Mouse (Mus musculus) megakaryocyte, embryonic 14.5 days (primary cell): ENCODE results near the gene Ndufa8. TPM values are rescaled to one million over a fixed set of nuclear protein-coding genes. Genes with fewer than 3 reads are reported as not detected.

Source experiments
- H3K27me3 ChIP-seq: replicated peaks from 2 replicates; pipeline ENCODE3; 2012; ENCODE audit warnings: inconsistent platforms
- H3K36me3 ChIP-seq: replicated peaks from 2 replicates; pipeline ENCODE3; 2012; ENCODE audit warnings: low read length, inconsistent platforms, mixed read lengths
- H3K4me1 ChIP-seq: 2 replicates; pipeline ENCODE4 v1.6.1; 2012; ENCODE audit warnings: inconsistent platforms
- H3K4me3 ChIP-seq: replicated peaks from 2 replicates; pipeline ENCODE3; 2012; ENCODE audit warnings: moderate library complexity, mild to moderate bottlenecking, inconsistent platforms
- H3K9me3 ChIP-seq: 2 replicates; pipeline ENCODE4 v1.6.1; 2012; ENCODE audit warnings: inconsistent platforms
- FLI1 ChIP-seq: IDR thresholded peaks from 2 replicates; pipeline ENCODE4 v1.6.1; 2012; ENCODE audit warnings: low read length, inconsistent platforms, mixed read lengths
- GATA1 ChIP-seq: IDR thresholded peaks from 3 replicates; pipeline ENCODE4 v1.6.1; 2012; ENCODE audit warnings: mixed read lengths, low read length, inconsistent platforms, borderline replicate concordance
- polyA plus RNA-seq: library from polyadenylated mRNA; stranded (reverse); fragments of >175 nt; gene quantifications from 2 replicates; pipeline ENCODE4 v1.2.3, GENCODE M21; 2012; ENCODE audit warnings: low replicate concordance; ENCODE audit not compliant: insufficient read depth

Ndufa8 gene
- 30.0 and 76.6 TPM in 2 replicates for polyA plus RNA-seq

GRCm38 (mm10) chr2:36048748-36049566, at the start of gene Ndufa8, which contains the start of gene Morn5:
Ndufa8 (minus strand) TSS chr2:36049406.
Morn5 (plus strand) TSS chr2:36049458.
- Histone ChIP-seq H3K9me3 (no peaks in the 10 kb centered on the region), H3K4me3 (peak within 1 kb of the TSS; percentile 95), H3K4me1 (peaks cover 34% of the 10 kb centered on the region), H3K27me3 (peaks cover 20% of the 10 kb centered on the region), H3K36me3 (peaks cover 30% of the 10 kb centered on the region)
- TF ChIP-seq GATA1 (no peak), FLI1 (no peak)

DNA sequence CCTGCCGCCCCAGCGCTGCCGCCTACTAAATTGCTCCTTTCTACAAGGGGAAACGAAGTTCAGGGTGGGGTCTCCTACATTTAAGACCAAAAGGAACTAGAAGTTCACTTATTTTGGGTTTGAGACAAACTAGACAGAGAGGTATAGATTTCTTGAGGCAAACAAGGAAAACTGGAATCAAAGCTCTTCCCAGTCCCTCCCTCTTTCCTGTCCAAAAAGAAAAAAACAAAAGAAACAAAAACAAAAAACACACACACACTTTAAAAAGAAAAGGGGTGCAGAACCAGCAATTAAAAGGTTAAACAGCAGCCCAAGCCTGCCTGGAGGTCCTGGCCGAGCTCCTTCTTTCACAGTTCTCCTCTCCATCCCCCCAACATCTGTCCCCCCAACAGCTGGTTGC, 48.8 kb upstream of the Ndufa8 start:
- Histone ChIP-seq H3K27me3 (peaks cover 100% of the 10 kb centered on the region), H3K9me3 (no peaks in the 10 kb centered on the region), H3K36me3 (no peaks in the 10 kb centered on the region), H3K4me3 (no peak overlapping the region), H3K4me1 (peaks cover 41% of the 10 kb centered on the region)
- TF ChIP-seq GATA1 = no peak
- TF ChIP-seq FLI1 = no peak

GRCm38 (mm10) chr2:36097129-36097815, 48.1 kb upstream of the Ndufa8 start:
- Histone ChIP-seq H3K4me1 (peaks cover 39% of the 10 kb centered on the region), H3K27me3 (peaks cover 100% of the 10 kb centered on the region), H3K9me3 (no peaks in the 10 kb centered on the region), H3K4me3 (no peak overlapping the region), H3K36me3 (no peaks in the 10 kb centered on the region)
- TF ChIP-seq GATA1 = no peak
- TF ChIP-seq FLI1 = no peak

GRCm38 (mm10) chr2:36093914-36094475, 44.8 kb upstream of the Ndufa8 start:
- Histone ChIP-seq H3K27me3 (peaks cover 100% of the 10 kb centered on the region), H3K9me3 (no peaks in the 10 kb centered on the region), H3K4me1 (peaks cover 54% of the 10 kb centered on the region), H3K36me3 (no peaks in the 10 kb centered on the region), H3K4me3 (peak overlapping the region; percentile 51)
- TF ChIP-seq GATA1 (no peak), FLI1 (no peak)

DNA sequence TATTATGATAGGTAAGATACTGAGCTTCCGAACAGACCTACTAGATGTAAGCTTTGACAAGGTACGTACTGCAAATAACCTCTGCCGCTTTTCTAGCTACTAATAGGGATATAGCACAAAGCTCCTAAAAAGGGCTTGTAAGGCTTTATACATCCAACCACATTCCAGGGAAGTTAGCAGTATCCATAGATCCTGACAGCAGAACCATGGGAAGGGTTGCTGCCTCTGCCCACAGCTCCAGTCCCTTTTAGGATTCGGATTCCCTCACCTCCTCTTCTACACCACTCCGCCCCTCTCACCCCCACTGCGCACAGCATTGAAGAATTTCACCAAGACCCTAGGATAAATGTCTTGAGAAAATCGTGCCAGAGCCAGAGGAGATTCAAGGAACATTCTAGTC, 44.1 kb upstream of the Ndufa8 start:
- Histone ChIP-seq H3K4me3 (no peak overlapping the region), H3K4me1 (peaks cover 54% of the 10 kb centered on the region), H3K36me3 (no peaks in the 10 kb centered on the region), H3K27me3 (peaks cover 100% of the 10 kb centered on the region), H3K9me3 (no peaks in the 10 kb centered on the region)
- no peak for TF ChIP-seq GATA1

GRCm38 (mm10) chr2:36092748-36093147, 43.5 kb upstream of the Ndufa8 start:
- no peak for TF ChIP-seq GATA1
- no peaks in the 10 kb centered on the region for H3K36me3 ChIP-seq
- peaks cover 54% of the 10 kb centered on the region for H3K4me1 ChIP-seq
- H3K4me3 ChIP-seq = peak overlapping the region; percentile 44
- peaks cover 99% of the 10 kb centered on the region for H3K27me3 ChIP-seq
- H3K9me3 ChIP-seq = no peaks in the 10 kb centered on the region

DNA sequence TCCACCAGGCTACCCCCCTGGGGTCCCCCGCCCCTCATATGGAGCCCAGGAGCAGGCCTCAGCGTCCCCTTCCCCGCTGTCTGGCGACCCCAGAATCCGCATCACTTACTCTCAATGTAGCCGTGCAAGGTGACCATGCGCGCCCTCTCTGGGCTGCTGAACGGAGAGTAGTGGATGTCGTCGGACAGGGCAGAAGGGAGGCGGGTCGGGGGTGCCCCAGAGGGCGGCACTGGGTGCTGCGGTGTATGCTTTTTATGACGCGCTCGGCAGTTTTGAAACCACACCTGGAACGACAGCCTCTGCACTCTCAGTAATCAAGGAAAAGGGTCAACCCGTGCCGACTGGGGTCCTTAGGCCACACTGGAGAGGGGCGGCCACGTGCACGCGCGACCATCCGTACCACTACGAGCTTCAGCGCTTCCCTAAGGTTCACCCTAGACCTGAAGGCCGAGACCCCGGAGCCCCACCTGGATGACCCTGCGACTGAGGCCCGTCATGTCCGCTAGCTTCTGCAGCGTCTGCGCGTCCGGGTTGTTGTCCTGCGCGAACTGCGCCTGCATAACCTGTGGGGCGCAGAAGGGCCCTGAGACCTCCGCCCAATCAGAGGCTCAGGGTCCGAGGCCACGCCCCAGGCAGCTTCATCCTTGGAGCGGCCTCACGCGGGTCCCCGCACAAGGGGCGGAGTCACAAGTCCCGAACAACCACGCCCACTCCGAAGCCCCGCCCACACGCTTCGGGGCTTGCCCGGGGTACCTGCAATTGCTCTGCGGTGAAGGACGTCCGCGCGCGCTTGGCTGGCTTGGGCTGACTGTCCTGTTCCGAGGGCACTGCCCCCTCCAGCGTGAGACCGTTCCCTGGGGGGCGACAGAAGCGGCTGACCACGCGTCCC, 41.9 kb upstream of the Ndufa8 start:
- TF ChIP-seq FLI1 (no peak), GATA1 (no peak)
- Histone ChIP-seq H3K27me3 (peaks cover 99% of the 10 kb centered on the region), H3K4me1 (peaks cover 46% of the 10 kb centered on the region), H3K9me3 (no peaks in the 10 kb centered on the region), H3K36me3 (no peaks in the 10 kb centered on the region), H3K4me3 (peak overlapping the region; percentile 92)

- peaks cover 39% of the 10 kb centered on the region for H3K4me1 ChIP-seq
- H3K4me3 ChIP-seq = no peak overlapping the region
- no peaks in the 10 kb centered on the region for H3K9me3 ChIP-seq
- no peaks in the 10 kb centered on the region for H3K36me3 ChIP-seq
- TF ChIP-seq FLI1 (no peak), GATA1 (no peak)
- peaks cover 99% of the 10 kb centered on the region for H3K27me3 ChIP-seq
Measured at GRCm38 (mm10) chr2:36089190-36089589, 40.0 kb upstream of the Ndufa8 start.

GRCm38 (mm10) chr2:36085041-36085440, 35.8 kb upstream of the Ndufa8 start:
- Histone ChIP-seq H3K4me3 (no peak overlapping the region), H3K36me3 (no peaks in the 10 kb centered on the region), H3K9me3 (no peaks in the 10 kb centered on the region), H3K4me1 (no peaks in the 10 kb centered on the region; the same call in 1 of the 2 replicates), H3K27me3 (peaks cover 95% of the 10 kb centered on the region)
- TF ChIP-seq FLI1 = no peak
- no peak for TF ChIP-seq GATA1
